Mouse (Mus musculus): ENCODE results near the gene Nrtn.

Gene Nrtn

DNA sequence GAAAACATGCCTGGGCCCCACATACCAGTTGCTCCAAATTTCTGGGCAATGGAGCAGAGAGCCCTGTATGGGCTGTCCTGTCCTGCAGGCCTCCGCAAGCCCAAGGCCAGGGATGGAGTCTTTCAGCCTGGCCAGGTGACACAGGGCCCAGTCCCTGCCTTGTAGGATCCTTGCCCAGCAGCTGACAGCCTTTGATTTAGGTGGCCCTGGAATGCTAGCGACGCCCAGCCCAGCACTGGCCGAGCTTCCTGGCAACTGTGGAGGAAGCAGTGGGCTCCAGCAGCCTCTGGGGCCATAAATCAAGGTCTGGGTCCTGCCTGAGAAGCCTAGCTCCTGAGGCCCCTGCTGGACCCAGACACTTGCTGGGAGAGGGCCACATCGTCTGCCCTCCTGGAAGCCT lies 34.9 kb downstream of the Nrtn start:
- no peak for DNase-seq (ENCODE audit: low spot score)

DNA sequence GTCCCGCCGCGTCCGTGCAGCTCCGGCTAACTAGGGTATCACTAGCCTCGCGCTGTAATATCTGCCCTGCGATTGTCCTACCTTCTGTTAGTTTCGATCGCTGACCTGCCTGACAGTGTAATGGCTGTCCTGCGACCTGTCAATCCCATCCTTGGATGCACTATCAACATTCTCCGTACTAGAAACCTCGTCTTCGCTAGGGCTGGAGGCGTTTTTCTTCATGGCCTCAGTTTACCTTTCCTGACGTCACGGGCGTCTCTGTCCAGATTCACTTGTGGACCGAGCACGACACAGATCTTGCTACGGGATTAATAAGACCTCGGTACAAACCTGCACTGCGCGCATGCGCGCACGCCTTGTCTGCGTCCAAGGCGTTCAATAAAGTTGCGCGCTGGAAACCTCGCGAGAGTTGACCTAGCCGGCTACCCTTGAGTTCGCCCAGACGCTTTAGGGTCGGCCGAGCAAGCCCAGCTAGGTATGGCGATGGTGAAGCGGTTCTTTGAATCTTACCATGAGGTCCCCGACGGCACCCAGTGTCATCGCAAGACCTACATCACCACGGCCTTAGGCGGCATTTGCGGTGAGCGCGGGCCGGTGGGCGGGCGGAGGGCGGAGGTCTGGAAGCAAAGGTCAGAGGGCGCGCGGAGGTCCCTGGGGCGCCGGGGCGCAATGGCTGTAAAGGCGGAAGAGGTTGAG lies 39.8 kb downstream of the Nrtn start, which contains the start of the genes Ndufa11 and Vmac:
Gene Ndufa11, plus strand, starts transcription at position 405 of the 696 bp plus-strand sequence.
Gene Vmac, minus strand, starts transcription at position 660 of the 696 bp plus-strand sequence.
- DNase-seq (ENCODE audit: low spot score): peak; percentile 89

DNA sequence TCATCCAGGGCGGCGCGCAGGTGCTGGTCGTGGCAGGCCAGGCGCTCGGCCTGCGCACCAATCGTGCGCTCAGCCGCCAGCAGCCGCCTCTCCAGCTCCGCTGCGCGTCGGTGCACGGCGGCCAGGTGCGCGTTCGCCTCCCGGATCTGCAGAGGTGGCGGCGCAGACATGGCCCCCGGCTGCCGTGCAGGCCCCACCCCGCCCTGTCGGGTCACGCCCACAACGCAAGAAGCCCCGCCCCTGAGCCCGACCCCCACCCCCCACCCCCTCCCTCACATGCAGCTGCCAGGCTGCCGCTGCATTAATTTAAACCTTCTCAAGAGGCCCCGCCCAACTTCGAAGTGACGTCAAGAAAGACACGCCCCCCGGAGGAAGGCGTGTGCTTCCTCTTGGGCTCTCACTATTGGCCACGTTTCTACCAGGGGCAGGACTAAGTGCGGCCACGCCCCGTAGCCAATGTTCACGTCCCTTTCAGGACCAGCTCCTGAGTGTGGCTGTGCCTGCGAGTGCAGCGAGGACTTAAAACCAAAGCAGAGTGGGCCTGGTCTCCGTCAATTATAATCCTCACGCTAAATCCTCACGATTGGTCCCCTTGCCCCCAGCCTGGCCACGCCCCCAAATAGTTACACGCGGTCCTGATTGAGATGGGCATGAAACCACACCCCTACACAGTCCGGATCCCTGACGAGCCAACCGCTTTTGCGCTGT lies 40.5 kb downstream of the Nrtn start:
- DNase-seq (ENCODE audit: low spot score): peak; percentile 97

DNA sequence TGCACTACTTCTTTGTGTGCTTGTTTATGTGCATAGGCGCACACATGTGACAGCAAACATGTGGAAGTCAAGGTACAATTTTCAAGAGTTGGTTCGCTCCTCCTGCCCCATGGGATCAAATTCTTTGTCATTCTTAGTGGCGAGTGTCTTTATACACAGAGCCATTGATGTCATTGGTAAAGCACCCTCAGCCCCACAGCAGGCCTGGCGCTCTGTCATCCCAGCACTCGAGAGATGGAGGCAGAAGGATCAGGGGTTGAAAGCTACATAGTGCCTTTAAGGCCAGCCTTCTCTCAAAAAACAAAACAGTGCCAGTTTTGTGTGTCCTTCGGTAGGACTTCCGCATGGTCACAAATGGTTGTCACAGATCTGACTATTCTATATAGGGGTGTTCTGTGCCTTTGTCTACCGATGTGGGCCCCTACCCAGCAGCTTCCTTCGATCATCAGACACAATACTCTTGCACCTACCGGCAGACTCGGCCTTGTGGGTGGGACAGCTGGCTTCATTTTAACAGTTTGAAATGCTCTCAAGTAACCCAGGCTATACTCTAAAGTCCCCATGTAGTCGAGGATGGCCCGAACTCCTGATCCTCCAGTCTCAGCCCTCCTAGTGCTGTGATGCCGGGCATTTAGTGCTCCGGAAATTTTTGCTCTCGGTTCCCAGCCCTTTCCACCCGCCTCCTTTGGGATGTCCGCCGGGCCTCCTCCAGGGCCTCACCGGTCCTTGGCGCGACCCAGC lies 41.2 kb downstream of the Nrtn start:
- DNase-seq (ENCODE audit: low spot score): no peak

DNA sequence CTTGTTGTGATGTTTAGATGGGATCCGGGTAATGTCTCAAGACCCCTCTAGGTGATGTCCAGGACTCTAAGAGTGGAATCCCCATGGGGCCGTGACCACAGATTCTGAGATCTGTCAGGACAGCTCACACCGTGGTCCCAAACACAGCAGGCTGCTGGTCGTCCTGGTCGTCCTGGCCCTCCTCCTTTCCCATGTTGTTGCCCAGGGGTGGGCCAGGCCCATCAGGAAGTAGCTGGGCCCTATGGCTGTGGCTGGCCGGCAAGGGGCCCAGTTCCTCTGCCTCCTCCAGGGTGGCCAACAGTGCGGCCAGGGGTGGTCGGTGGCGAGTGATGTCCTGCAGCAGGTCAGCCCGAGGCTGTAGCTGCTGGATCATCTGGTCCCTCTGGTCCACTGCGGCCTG lies 42.0 kb downstream of the Nrtn start:
- no peak for DNase-seq (ENCODE audit: low spot score)

DNA sequence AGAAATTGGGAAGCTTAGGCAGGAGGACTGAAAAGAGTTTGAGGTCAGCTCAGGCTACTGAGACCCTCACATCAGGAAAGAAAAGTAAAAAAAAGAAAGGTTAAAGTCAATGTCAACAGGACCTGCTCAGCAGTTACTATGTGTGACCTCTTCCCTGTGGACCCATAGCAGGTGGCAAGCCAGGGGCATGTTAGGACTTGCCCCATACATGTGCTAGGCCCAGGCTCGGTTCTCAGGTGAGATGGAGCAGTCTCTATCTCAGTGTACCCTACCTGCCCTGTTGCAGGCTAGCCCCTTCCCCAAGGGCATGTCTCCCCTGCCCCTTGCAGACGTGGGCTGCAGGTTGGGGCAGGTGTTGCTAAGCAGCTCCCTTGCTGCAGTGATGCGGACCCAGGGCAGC lies 47.6 kb downstream of the Nrtn start:
- no peak for DNase-seq (ENCODE audit: low spot score)

DNA sequence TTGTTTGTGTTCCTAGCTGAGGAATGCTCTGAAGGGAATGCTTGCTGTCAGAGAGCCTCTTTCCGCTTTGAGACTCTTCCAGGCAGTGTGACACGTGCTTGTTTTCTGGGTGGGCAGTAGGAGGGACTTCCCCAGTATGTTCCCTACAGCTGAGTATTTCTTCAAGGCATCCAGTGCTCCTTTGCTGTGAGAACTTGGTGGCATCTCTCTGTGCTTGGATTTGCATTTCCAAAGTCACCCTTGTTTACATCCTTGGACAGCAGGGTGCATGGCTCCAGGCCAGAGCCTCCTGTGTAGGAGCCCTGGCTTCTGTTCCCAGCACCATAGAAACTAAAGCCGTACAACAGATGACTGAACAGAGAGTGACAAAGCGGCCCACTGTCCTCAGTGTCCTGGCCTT lies 48.6 kb downstream of the Nrtn start:
- DNase-seq (ENCODE audit: low spot score): no peak

DNA sequence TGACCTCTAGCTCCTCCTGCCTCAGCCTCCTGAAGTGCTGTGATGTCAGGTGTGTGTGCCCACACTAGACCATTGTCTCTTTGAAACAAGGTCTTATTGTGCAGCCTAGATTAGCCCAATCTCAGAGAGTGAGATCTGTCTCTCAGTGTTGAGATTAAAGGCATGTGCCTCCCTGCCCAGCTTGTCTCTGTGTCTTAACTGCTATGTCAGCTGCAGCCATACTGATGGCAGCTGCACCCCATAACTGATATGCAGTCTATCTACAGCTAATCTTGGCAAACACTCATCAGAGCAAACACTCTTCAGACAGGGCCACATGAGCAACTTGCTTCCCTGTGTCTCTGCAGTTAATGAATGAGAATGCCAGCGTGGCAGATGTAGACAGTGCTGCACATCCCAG lies 50.8 kb downstream of the Nrtn start:
- no peak for DNase-seq (ENCODE audit: low spot score)

DNA sequence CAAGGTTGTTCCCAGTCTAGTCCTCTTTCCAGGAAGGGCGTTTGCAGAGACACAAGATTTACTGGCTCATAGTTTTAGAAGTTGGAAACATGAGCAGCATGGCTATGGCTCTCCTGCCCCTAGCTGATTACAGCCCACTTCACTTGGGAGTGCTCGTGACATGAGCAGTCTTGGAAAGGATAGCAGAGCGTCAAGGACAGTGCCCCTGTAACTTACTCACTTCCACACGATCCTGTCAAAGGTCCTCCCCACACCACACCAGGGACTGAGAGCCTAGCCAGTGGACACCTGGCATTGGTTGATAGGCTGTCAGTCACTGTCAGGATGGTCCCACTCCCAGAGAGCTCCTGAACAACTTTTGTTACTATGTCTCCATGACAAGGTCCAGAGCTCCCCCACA lies 54.3 kb downstream of the Nrtn start:
- no peak for DNase-seq (ENCODE audit: low spot score)

Measured in layer of hippocampus, adult 9-10 months (tissue).